Mouse (Mus musculus) MEL (cell line): Measurements from ENCODE around the gene Ndufaf2. TPM values are rescaled to one million over a fixed set of nuclear protein-coding genes. Genes with fewer than 3 reads are reported as not detected.

Experiments used
- DNase-seq: peaks from one replicate; pipeline ENCODE4 v3.0.0; 2011; ENCODE audit warnings: low read depth, low spot score
- H3K27ac ChIP-seq: 2 replicates; pipeline ENCODE4 v1.5.1; 2012; ENCODE audit warnings: low read depth, mild to moderate bottlenecking, control low read depth, low read length, moderate library complexity; ENCODE audit not compliant: control insufficient read depth
- H3K27me3 ChIP-seq, 2 experiments: fragments of 150-350 bp in 1 of 2; sonication (generic) in 1 of 2; 2 replicates each; pipeline ENCODE4 v1.6.1; 2012; ENCODE audit warnings: low read length in 2 of 2, mild to moderate bottlenecking in 2 of 2, improper control_type of control experiment in 1 of 2, moderate library complexity in 1 of 2; ENCODE audit not compliant: insufficient read depth in 2 of 2, control insufficient read depth in 1 of 2
- H3K36me3 ChIP-seq, 2 experiments: 2 replicates each; pipeline ENCODE4 v1.6.1; 2012 to 2014; ENCODE audit warnings: low read length in 2 of 2, improper control_type of control experiment in 1 of 2, inconsistent platforms in 1 of 2, mild to moderate bottlenecking in 1 of 2; ENCODE audit not compliant: insufficient read depth in 2 of 2, control insufficient read depth in 1 of 2
- H3K4me1 ChIP-seq, 2 experiments: fragments of 150-350 bp in 1 of 2; sonication (generic) in 1 of 2; 2 replicates each; pipeline ENCODE4 v1.6.1; 2012; ENCODE audit warnings: low read length in 2 of 2, improper control_type of control experiment in 1 of 2, mild to moderate bottlenecking in 1 of 2; ENCODE audit not compliant: insufficient read depth in 2 of 2, control insufficient read depth in 1 of 2
- H3K4me3 ChIP-seq, 2 experiments: fragments of 150-350 bp in 1 of 2; sonication (generic) in 1 of 2; 2 replicates each; pipeline ENCODE4 v1.5.1; 2012; ENCODE audit warnings: low read depth in 2 of 2, low read length in 2 of 2, mild to moderate bottlenecking in 2 of 2, moderate library complexity in 2 of 2, control low read depth in 1 of 2, improper control_type of control experiment in 1 of 2; ENCODE audit not compliant: control insufficient read depth in 1 of 2, insufficient read depth in 1 of 2
- H3K79me2 ChIP-seq: 2 replicates; pipeline ENCODE4 v1.6.1; 2012; ENCODE audit warnings: mild to moderate bottlenecking, low read length, moderate library complexity; ENCODE audit not compliant: control insufficient read depth, poor library complexity, insufficient read depth
- H3K9ac ChIP-seq: 2 replicates; pipeline ENCODE4 v1.6.1; 2012; ENCODE audit warnings: low read depth, mild to moderate bottlenecking, control low read depth, low read length, moderate library complexity; ENCODE audit not compliant: control insufficient read depth, poor library complexity, severe bottlenecking
- H3K9me3 ChIP-seq: fragments of 150-350 bp; sonication (generic); replicated peaks from 2 replicates; pipeline ENCODE4 v1.6.1; 2012; ENCODE audit warnings: mild to moderate bottlenecking, low read length, improper control_type of control experiment, moderate library complexity; ENCODE audit not compliant: insufficient read depth
- BHLHE40 ChIP-seq: IDR thresholded peaks from 2 replicates; pipeline ENCODE4 v1.6.1; 2012; ENCODE audit warnings: low read depth, mild to moderate bottlenecking, inconsistent platforms, low read length, improper control_type of control experiment, borderline replicate concordance
- CHD1 ChIP-seq: IDR thresholded peaks from 2 replicates; pipeline ENCODE4 v1.6.1; 2012; ENCODE audit warnings: low read depth, mild to moderate bottlenecking, inconsistent platforms, low read length, improper control_type of control experiment
- E2F4 ChIP-seq: IDR thresholded peaks from 2 replicates; pipeline ENCODE4 v1.6.1; 2011; ENCODE audit warnings: low read depth, low read length, improper control_type of control experiment, borderline replicate concordance
- ETS1 ChIP-seq: IDR thresholded peaks from 2 replicates; pipeline ENCODE4 v1.6.1; 2012; ENCODE audit warnings: low read depth, mild to moderate bottlenecking, inconsistent platforms, low read length, improper control_type of control experiment, moderate library complexity
- GABPA ChIP-seq: IDR thresholded peaks from 2 replicates; pipeline ENCODE4 v1.6.1; 2012; ENCODE audit warnings: low read depth, mild to moderate bottlenecking, inconsistent platforms, low read length, improper control_type of control experiment, moderate library complexity
- GATA1 ChIP-seq: IDR thresholded peaks from 2 replicates; pipeline ENCODE4 v1.6.1; 2011; ENCODE audit warnings: low read depth, low read length, improper control_type of control experiment
- HCFC1 ChIP-seq: IDR thresholded peaks from 2 replicates; pipeline ENCODE4 v1.6.1; 2012; ENCODE audit warnings: low read depth, mild to moderate bottlenecking, inconsistent platforms, low read length, improper control_type of control experiment, moderate library complexity
- JUND ChIP-seq: IDR thresholded peaks from 2 replicates; pipeline ENCODE4 v1.6.1; 2011; ENCODE audit warnings: low read depth, mild to moderate bottlenecking, improper control_type of control experiment, low read length
- MAFK ChIP-seq: IDR thresholded peaks from 2 replicates; pipeline ENCODE4 v1.6.1; 2011; ENCODE audit warnings: low read depth, mild to moderate bottlenecking, low read length, improper control_type of control experiment, borderline replicate concordance
- MAX ChIP-seq: IDR thresholded peaks from 2 replicates; pipeline ENCODE4 v1.6.1; 2011; ENCODE audit warnings: low read length, improper control_type of control experiment
- MAZ ChIP-seq: IDR thresholded peaks from 2 replicates; pipeline ENCODE4 v1.6.1; 2012; ENCODE audit warnings: low read depth, mild to moderate bottlenecking, inconsistent platforms, low read length, improper control_type of control experiment
- MEF2A ChIP-seq: IDR thresholded peaks from 2 replicates; pipeline ENCODE4 v1.6.1; 2014; ENCODE audit warnings: low read depth, mild to moderate bottlenecking, inconsistent platforms, low read length, improper control_type of control experiment; ENCODE audit not compliant: poor library complexity, insufficient replicate concordance, severe bottlenecking; ENCODE audit errors: extremely low read depth
- MXI1 ChIP-seq: IDR thresholded peaks from 2 replicates; pipeline ENCODE4 v1.6.1; 2011; ENCODE audit warnings: mild to moderate bottlenecking, low read depth, low read length, improper control_type of control experiment
- MYB ChIP-seq: IDR thresholded peaks from 2 replicates; pipeline ENCODE4 v1.6.1; 2011; ENCODE audit warnings: mild to moderate bottlenecking, low read depth, low read length, improper control_type of control experiment
- MYC ChIP-seq: IDR thresholded peaks from 2 replicates; pipeline ENCODE4 v1.6.1; 2011; ENCODE audit warnings: low read depth, mild to moderate bottlenecking, low read length, improper control_type of control experiment, moderate library complexity
- NELFE ChIP-seq: IDR thresholded peaks from 2 replicates; pipeline ENCODE4 v1.6.1; 2011; ENCODE audit warnings: low read depth, low read length, improper control_type of control experiment
- NRF1 ChIP-seq: IDR thresholded peaks from 2 replicates; pipeline ENCODE4 v1.6.1; 2014; ENCODE audit warnings: low read depth, mild to moderate bottlenecking, inconsistent platforms, low read length, improper control_type of control experiment, moderate library complexity; ENCODE audit not compliant: poor library complexity, insufficient read depth, severe bottlenecking
- POLR2A ChIP-seq, 2 experiments: IDR thresholded peaks; 2 replicates each; pipeline ENCODE4 v1.6.1; 2011 to 2012; ENCODE audit warnings: low read length in 2 of 2, mild to moderate bottlenecking in 2 of 2, control low read depth in 1 of 2, improper control_type of control experiment in 1 of 2, low read depth in 1 of 2, moderate library complexity in 1 of 2; ENCODE audit not compliant: control insufficient read depth in 1 of 2, insufficient read depth in 1 of 2, poor library complexity in 1 of 2
- POLR2AphosphoS2 ChIP-seq: IDR thresholded peaks from 2 replicates; pipeline ENCODE4 v1.6.1; 2011; ENCODE audit warnings: low read length, improper control_type of control experiment
- POLR2AphosphoS5 ChIP-seq: IDR thresholded peaks from 2 replicates; pipeline ENCODE4 v1.6.1; 2012; ENCODE audit warnings: low read depth, borderline replicate concordance, mild to moderate bottlenecking, inconsistent platforms, low read length, moderate library complexity, mixed read lengths
- RAD21 ChIP-seq: IDR thresholded peaks from 2 replicates; pipeline ENCODE4 v1.6.1; 2011; ENCODE audit warnings: mild to moderate bottlenecking, low read depth, low read length, improper control_type of control experiment
- RCOR1 ChIP-seq: IDR thresholded peaks from 2 replicates; pipeline ENCODE4 v1.6.1; 2012; ENCODE audit warnings: low read depth, mild to moderate bottlenecking, inconsistent platforms, low read length, improper control_type of control experiment
- SIN3A ChIP-seq: IDR thresholded peaks from 2 replicates; pipeline ENCODE4 v1.6.1; 2012; ENCODE audit warnings: low read length, improper control_type of control experiment, inconsistent platforms
- SMC3 ChIP-seq: IDR thresholded peaks from 2 replicates; pipeline ENCODE4 v1.6.1; 2011; ENCODE audit warnings: low read depth, low read length, improper control_type of control experiment
- TAL1 ChIP-seq: IDR thresholded peaks from 2 replicates; pipeline ENCODE4 v1.6.1; 2012; ENCODE audit warnings: mild to moderate bottlenecking, inconsistent platforms, low read length, moderate library complexity, mixed read lengths
- TCF12 ChIP-seq: IDR thresholded peaks from 2 replicates; pipeline ENCODE4 v1.6.1; 2014; ENCODE audit warnings: low read depth, mild to moderate bottlenecking, inconsistent platforms, low read length, improper control_type of control experiment, moderate library complexity
- USF1 ChIP-seq: IDR thresholded peaks from 2 replicates; pipeline ENCODE4 v1.6.1; 2014; ENCODE audit warnings: low read depth, mild to moderate bottlenecking, inconsistent platforms, low read length, improper control_type of control experiment, moderate library complexity
- USF2 ChIP-seq, 2 experiments: IDR thresholded peaks; 2 replicates each; pipeline ENCODE4 v1.6.1; 2011 to 2012; ENCODE audit warnings: improper control_type of control experiment in 2 of 2, low read length in 2 of 2, borderline replicate concordance in 1 of 2, inconsistent platforms in 1 of 2, low read depth in 1 of 2, mild to moderate bottlenecking in 1 of 2; ENCODE audit not compliant: insufficient read depth in 1 of 2
- ZC3H11A ChIP-seq: IDR thresholded peaks from 2 replicates; pipeline ENCODE4 v1.6.1; 2012; ENCODE audit warnings: low read depth, mild to moderate bottlenecking, inconsistent platforms, low read length, improper control_type of control experiment
- ZKSCAN1 ChIP-seq: IDR thresholded peaks from 2 replicates; pipeline ENCODE4 v1.6.1; 2012; ENCODE audit warnings: low read depth, mild to moderate bottlenecking, inconsistent platforms, low read length, improper control_type of control experiment, moderate library complexity
- ZNF384 ChIP-seq: IDR thresholded peaks from 2 replicates; pipeline ENCODE4 v1.6.1; 2012; ENCODE audit warnings: low read depth, mild to moderate bottlenecking, inconsistent platforms, low read length, improper control_type of control experiment
- polyA plus RNA-seq, 2 experiments: library from polyadenylated mRNA; stranded (reverse) in 1 of 2; unstranded in 1 of 2; fragments of >175 nt in 1 of 2; fragments of >200 nt in 1 of 2; gene quantifications; 2 replicates each; pipeline versions ENCODE4 v1.2.1 to v1.2.4; 2012; ENCODE audit warnings: low replicate concordance in 2 of 2, low read depth in 1 of 2; ENCODE audit not compliant: insufficient read length in 2 of 2, insufficient read depth in 1 of 2, missing spikeins in 1 of 2
- total RNA-seq: library from RNA; depleted of rRNA; stranded (reverse); fragments of 300-350 nt; gene quantifications from 2 replicates; pipeline ENCODE4 v1.2.3, GENCODE M21; 2012

Ndufaf2 gene
- total and polyA plus RNA-seq, 3 experiments, result 50.9 to 76.0 TPM; not detected in 1

DNA sequence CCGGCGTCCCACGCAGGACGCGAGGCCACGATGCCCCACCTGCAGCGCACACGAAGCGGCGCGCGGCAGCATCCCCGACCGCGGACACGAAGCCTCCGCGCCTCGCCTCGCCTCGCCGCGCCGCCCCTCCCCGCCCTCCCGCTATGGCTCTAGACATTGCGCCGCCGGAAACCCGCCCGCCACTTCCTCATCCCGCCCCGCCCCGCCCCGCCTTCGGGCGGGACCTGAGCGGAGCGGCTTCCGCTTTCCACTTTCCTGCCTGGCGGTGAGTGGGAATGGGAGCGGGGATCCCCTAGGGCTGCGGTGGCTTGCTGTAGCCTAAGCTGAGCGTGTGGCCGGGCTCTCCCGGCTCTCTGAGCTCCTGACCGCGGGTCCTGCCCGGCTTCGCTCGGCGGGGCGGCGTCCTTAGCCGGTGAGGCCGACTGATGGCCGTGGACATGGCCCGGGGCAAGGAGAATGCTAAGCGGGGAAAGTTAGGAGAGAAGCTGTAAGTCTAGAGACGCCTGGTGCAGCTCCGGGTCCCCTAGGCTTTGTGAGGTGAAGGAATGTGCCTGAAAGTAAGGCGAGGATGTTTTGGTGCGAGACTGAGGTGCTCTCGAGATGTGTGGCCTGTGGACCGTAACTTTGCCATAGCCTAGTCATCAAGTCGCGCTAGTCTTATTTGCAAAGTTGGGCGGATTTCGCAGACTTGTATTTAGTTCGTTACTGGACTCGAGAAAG lies 114.0 kb downstream of the Ndufaf2 start, which contains the start of gene Smim15 (continued):
- TF ChIP-seq SMC3 (no peak), ETS1 (peak; percentile 27), USF1 (no peak), ZC3H11A (no peak), ZKSCAN1 (no peak), MAFK (no peak), NRF1 (no peak)

DNA sequence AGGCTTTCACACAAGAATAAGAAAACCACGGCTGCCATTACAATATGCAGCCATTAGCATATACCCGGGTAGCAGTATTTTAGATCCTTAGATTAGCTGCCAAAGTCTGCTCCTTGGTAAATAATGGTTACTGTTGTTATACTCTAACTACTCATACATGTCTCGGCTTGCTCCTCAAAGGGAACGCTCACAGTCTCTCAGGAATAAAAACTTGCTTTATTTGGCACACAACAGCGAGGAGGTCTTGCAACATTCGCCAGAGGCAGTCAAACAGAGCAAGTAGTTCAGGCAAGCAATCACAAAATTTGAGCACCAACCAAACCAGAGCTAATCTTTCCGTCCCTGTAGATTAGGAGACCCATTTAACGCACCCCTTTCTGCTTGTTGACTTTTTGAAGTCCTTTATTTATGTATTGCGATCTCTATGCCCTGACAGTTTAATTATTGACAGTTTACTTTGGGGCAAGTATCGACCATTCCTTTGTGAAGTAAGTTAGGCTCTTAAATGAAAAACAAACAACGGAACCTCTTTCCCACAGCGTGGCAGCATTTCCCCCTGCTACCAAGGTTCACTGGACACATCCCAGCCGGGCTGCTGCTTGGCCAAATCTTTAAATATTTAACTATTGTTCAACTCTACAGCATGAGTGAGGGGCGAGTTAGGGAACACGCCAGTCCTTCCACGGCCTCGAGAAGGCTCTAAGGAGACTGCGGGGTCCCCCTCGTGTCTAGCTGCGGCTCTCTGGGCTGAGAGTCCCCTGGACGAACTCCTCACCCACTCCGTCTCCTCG lies 114.8 kb downstream of the Ndufaf2 start:
- H3K4me3 ChIP-seq, result peak overlapping the region; percentile 87 to 97
- no peaks in the 10 kb centered on the region for H3K9me3 ChIP-seq
- H3K79me2 ChIP-seq, result peaks cover 24% of the 10 kb centered on the region
- peaks cover 5 to 60% of the 10 kb centered on the region in 2 experiments; a peak in 3 of 4 replicates for H3K36me3 ChIP-seq
- no peaks in the 10 kb centered on the region for H3K27me3 ChIP-seq
- peak overlapping the region; percentile 94 for H3K9ac ChIP-seq
- DNase-seq, result peak; percentile 77
- H3K27ac ChIP-seq, result peak overlapping the region; percentile 56
- H3K4me1 ChIP-seq, result peaks cover 25 to 44% of the 10 kb centered on the region in 2 experiments
- TF ChIP-seq USF1 (no peak), TCF12 (no peak), E2F4 (no peak), ZC3H11A (no peak), NELFE (no peak), MYC (peak; percentile 70; the same call in 1 of the 2 replicates), ZNF384 (no peak), TAL1 (no peak), POLR2A (IDR thresholded peaks at IDR 0.05; ENCODE audit: control insufficient read depth in 1 of 2, insufficient read depth in 1 of 2, low read depth in 1 of 2, low read length in 2 of 2, poor library complexity in 1 of 2) (no peak), MEF2A (no peak), MYB (no peak), BHLHE40 (no peak), CHD1 (no peak; the same call in none of the 2 replicates), USF2 (IDR thresholded peaks at IDR 0.05; ENCODE audit: borderline replicate concordance in 1 of 2, insufficient read depth in 1 of 2, low read depth in 1 of 2, low read length in 2 of 2) (no peak), MAFK (no peak), NRF1 (no peak), POLR2AphosphoS2 (no peak), RAD21 (peak; percentile 9), HCFC1 (no peak), RCOR1 (peak; percentile 70; the same call in 1 of the 2 replicates), POLR2AphosphoS5 (no peak), SIN3A (0 out of 2 replicates have a peak, but pooled peaks have one; percentile 16), JUND (no peak), MXI1 (no peak), GATA1 (peak; percentile 49), ZKSCAN1 (no peak), GABPA (peak; percentile 44; the same call in 1 of the 2 replicates), MAZ (no peak), MAX (peak; percentile 66; the same call in 1 of the 2 replicates)
